Mouse (Mus musculus): ENCODE results near the gene Gm28635. TPM values are rescaled to one million over a fixed set of nuclear protein-coding genes. Genes with fewer than 3 reads are reported as not detected.

Gene Gm28635
- polyA plus RNA-seq, 1 experiment from 2014 or later = not detected

GRCm38 (mm10) chr2:84599270-84599888, 78.5 kb downstream of the Gm28635 start:
- Histone ChIP-seq H3K4me1 (no peaks in the 10 kb centered on the region), H3K27ac (no peak overlapping the region), H3K4me3 (replicated peaks) (no peak overlapping the region), H3K9ac (no peak overlapping the region), H3K4me2 (no peak overlapping the region), H3K36me3 (replicated peaks) (peaks cover 53% of the 10 kb centered on the region), H3K27me3 (no peaks in the 10 kb centered on the region), H3K9me3 (no peaks in the 10 kb centered on the region)
- no peak for ATAC-seq (ENCODE audit: low FRiP score)
- WGBS = 94% methylated on average over 6 of the region's 6 CpGs

GRCm38 (mm10) chr2:84597123-84597522, 80.7 kb downstream of the Gm28635 start:
- 93% methylated on average over 1 of the region's 1 CpGs for WGBS
- H3K36me3 ChIP-seq (replicated peaks) = peaks cover 32% of the 10 kb centered on the region

GRCm38 (mm10) chr2:84592801-84593200, 85.0 kb downstream of the Gm28635 start:
- Histone ChIP-seq H3K4me1 (no peaks in the 10 kb centered on the region), H3K27me3 (no peaks in the 10 kb centered on the region), H3K27ac (no peak overlapping the region), H3K9me3 (no peaks in the 10 kb centered on the region), H3K9ac (no peak overlapping the region), H3K4me3 (replicated peaks) (no peak overlapping the region), H3K4me2 (no peak overlapping the region), H3K36me3 (replicated peaks) (0 out of 2 replicates have a peak, but pooled peaks cover 9% of the 10 kb centered on the region)
- ATAC-seq (ENCODE audit: low FRiP score) = no peak
- WGBS = 96% methylated on average over 8 of the region's 8 CpGs

More at GRCm38 (mm10) chr2:84597123-84597522, 80.7 kb downstream of the Gm28635 start:
- Histone ChIP-seq H3K4me2 (no peak overlapping the region), H3K27me3 (no peaks in the 10 kb centered on the region), H3K4me3 (replicated peaks) (no peak overlapping the region), H3K9me3 (no peaks in the 10 kb centered on the region), H3K27ac (no peak overlapping the region), H3K4me1 (no peaks in the 10 kb centered on the region), H3K9ac (no peak overlapping the region)
- no peak for ATAC-seq (ENCODE audit: low FRiP score)

- Histone ChIP-seq H3K36me3 (replicated peaks) (peaks cover 7% of the 10 kb centered on the region; the same call in 1 of the 2 replicates), H3K27ac (no peak overlapping the region), H3K9me3 (no peaks in the 10 kb centered on the region), H3K9ac (no peak overlapping the region), H3K4me1 (no peaks in the 10 kb centered on the region), H3K4me3 (replicated peaks) (no peak overlapping the region), H3K4me2 (no peak overlapping the region), H3K27me3 (no peaks in the 10 kb centered on the region)
- 90% methylated on average over 8 of the region's 8 CpGs for WGBS
- no peak for ATAC-seq (ENCODE audit: low FRiP score)
Observed at GRCm38 (mm10) chr2:84585700-84586099, 92.1 kb downstream of the Gm28635 start.

- Histone ChIP-seq H3K9ac (no peak overlapping the region), H3K27ac (no peak overlapping the region), H3K9me3 (no peaks in the 10 kb centered on the region; the same call in 1 of the 2 replicates), H3K27me3 (no peaks in the 10 kb centered on the region), H3K4me1 (no peaks in the 10 kb centered on the region), H3K4me3 (replicated peaks) (no peak overlapping the region), H3K4me2 (no peak overlapping the region), H3K36me3 (replicated peaks) (peaks cover 4% of the 10 kb centered on the region; the same call in 1 of the 2 replicates)
- ATAC-seq (ENCODE audit: low FRiP score) = no peak
- 85% methylated on average over 5 of the region's 5 CpGs for WGBS
Observed at GRCm38 (mm10) chr2:84582286-84582685, 95.6 kb downstream of the Gm28635 start.

- Histone ChIP-seq H3K36me3 (replicated peaks) (peaks cover 4% of the 10 kb centered on the region; the same call in 1 of the 2 replicates), H3K9ac (no peak overlapping the region), H3K4me1 (no peaks in the 10 kb centered on the region), H3K27ac (no peak overlapping the region), H3K4me3 (replicated peaks) (no peak overlapping the region), H3K4me2 (no peak overlapping the region), H3K9me3 (no peaks in the 10 kb centered on the region; the same call in 1 of the 2 replicates), H3K27me3 (no peaks in the 10 kb centered on the region)
- WGBS = 87% methylated on average over 2 of the region's 3 CpGs
- no peak for ATAC-seq (ENCODE audit: low FRiP score)
Observed at GRCm38 (mm10) chr2:84581208-84581607, 96.6 kb downstream of the Gm28635 start.

GRCm38 (mm10) chr2:84579311-84579710, 98.5 kb downstream of the Gm28635 start:
- H3K4me1 ChIP-seq = no peaks in the 10 kb centered on the region
- H3K9me3 ChIP-seq = no peaks in the 10 kb centered on the region; the same call in 1 of the 2 replicates
- no peak for ATAC-seq (ENCODE audit: low FRiP score)
- H3K4me2 ChIP-seq = no peak overlapping the region
- no peaks in the 10 kb centered on the region for H3K27me3 ChIP-seq
- no peak overlapping the region for H3K27ac ChIP-seq
- H3K9ac ChIP-seq = no peak overlapping the region
- WGBS = 96% methylated on average over 2 of the region's 2 CpGs
- no peak overlapping the region for H3K4me3 ChIP-seq (replicated peaks)
- H3K36me3 ChIP-seq (replicated peaks) = no peaks in the 10 kb centered on the region

GRCm38 (mm10) chr2:84574130-84574529, 103.7 kb downstream of the Gm28635 start:
- WGBS = 90% methylated on average over 4 of the region's 4 CpGs

GRCm38 (mm10) chr2:84556888-84557514, 120.8 kb downstream of the Gm28635 start:
- no peaks in the 10 kb centered on the region for H3K27me3 ChIP-seq
- H3K4me3 ChIP-seq (replicated peaks) = no peak overlapping the region
- no peak overlapping the region for H3K27ac ChIP-seq
- no peak for ATAC-seq (ENCODE audit: low FRiP score)
- 0 out of 2 replicates have a peak, but pooled peaks cover 4% of the 10 kb centered on the region for H3K4me1 ChIP-seq
- 62% methylated on average over 10 of the region's 10 CpGs for WGBS
- no peaks in the 10 kb centered on the region for H3K9me3 ChIP-seq
- H3K9ac ChIP-seq = no peak overlapping the region
- H3K36me3 ChIP-seq (replicated peaks) = no peaks in the 10 kb centered on the region
- H3K4me2 ChIP-seq = no peak overlapping the region

More at GRCm38 (mm10) chr2:84574130-84574529, 103.7 kb downstream of the Gm28635 start:
- H3K4me2 ChIP-seq = no peak overlapping the region
- H3K9ac ChIP-seq = no peak overlapping the region
- no peaks in the 10 kb centered on the region; the same call in 1 of the 2 replicates for H3K9me3 ChIP-seq
- no peaks in the 10 kb centered on the region for H3K27me3 ChIP-seq
- no peaks in the 10 kb centered on the region for H3K4me1 ChIP-seq
- H3K36me3 ChIP-seq (replicated peaks) = no peaks in the 10 kb centered on the region
- no peak overlapping the region for H3K27ac ChIP-seq
- no peak overlapping the region for H3K4me3 ChIP-seq (replicated peaks)
- no peak for ATAC-seq (ENCODE audit: low FRiP score)

Other genes with a start within 250 kb of the Gm28635 start
- gene Tfpi, start 201.3 kb downstream of the Gm28635 start, polyA plus RNA-seq (2016; fragmentation: Nextera tagmentation; extraction: Ambion mirVana) = 9.0 and 9.4 TPM in 2 replicates
- gene Ctnnd1, start 27.3 kb downstream of the Gm28635 start, polyA plus RNA-seq (2016; fragmentation: Nextera tagmentation; extraction: Ambion mirVana) = 52.6 and 53.6 TPM in 2 replicates
- gene Btbd18, start 19.0 kb downstream of the Gm28635 start, polyA plus RNA-seq (2016; fragmentation: Nextera tagmentation; extraction: Ambion mirVana) = 0.33 and 0.49 TPM in 2 replicates
- 448 and 458 TPM in 2 replicates for gene Selenoh, start 7.3 kb downstream of the Gm28635 start, polyA plus RNA-seq (2016; fragmentation: Nextera tagmentation; extraction: Ambion mirVana)
- gene Med19, start 361 bp upstream of the Gm28635 start, polyA plus RNA-seq (2016; fragmentation: Nextera tagmentation; extraction: Ambion mirVana) = 55.0 and 59.3 TPM in 2 replicates
- gene Tmx2, start 1.1 kb upstream of the Gm28635 start, polyA plus RNA-seq (2016; fragmentation: Nextera tagmentation; extraction: Ambion mirVana) = 175 and 177 TPM in 2 replicates
- gene Zdhhc5, start 37.1 kb upstream of the Gm28635 start, polyA plus RNA-seq (2016; fragmentation: Nextera tagmentation; extraction: Ambion mirVana) = 28.1 and 31.4 TPM in 2 replicates
- gene Clp1, start 49.3 kb upstream of the Gm28635 start, polyA plus RNA-seq (2016; fragmentation: Nextera tagmentation; extraction: Ambion mirVana) = 39.9 and 40.7 TPM in 2 replicates
- 18.7 and 19.6 TPM in 2 replicates for gene Ypel4, start 56.0 kb upstream of the Gm28635 start, polyA plus RNA-seq (2016; fragmentation: Nextera tagmentation; extraction: Ambion mirVana)
- 9.4 and 10.2 TPM in 2 replicates for gene Gm19426, start 65.6 kb upstream of the Gm28635 start, polyA plus RNA-seq (2016; fragmentation: Nextera tagmentation; extraction: Ambion mirVana)
- gene Serping1, start 97.4 kb upstream of the Gm28635 start, polyA plus RNA-seq (2016; fragmentation: Nextera tagmentation; extraction: Ambion mirVana) = 27.6 and 30.3 TPM in 2 replicates
- gene Ube2l6, start 120.8 kb upstream of the Gm28635 start, polyA plus RNA-seq (2016; fragmentation: Nextera tagmentation; extraction: Ambion mirVana) = 30.0 and 30.5 TPM in 2 replicates
- gene Smtnl1, start 144.6 kb upstream of the Gm28635 start, polyA plus RNA-seq (2016; fragmentation: Nextera tagmentation; extraction: Ambion mirVana) = not detected in 2 replicates
- 36.7 and 42.3 TPM in 2 replicates for gene Timm10, start 149.0 kb upstream of the Gm28635 start, polyA plus RNA-seq (2016; fragmentation: Nextera tagmentation; extraction: Ambion mirVana)
- gene Slc43a1, start 160.8 kb upstream of the Gm28635 start, polyA plus RNA-seq (2016; fragmentation: Nextera tagmentation; extraction: Ambion mirVana) = 11.4 and 14.4 TPM in 2 replicates
- 5.2 and 7.9 TPM in 2 replicates for gene Rtn4rl2, start 208.7 kb upstream of the Gm28635 start, polyA plus RNA-seq (2016; fragmentation: Nextera tagmentation; extraction: Ambion mirVana)